Mouse (Mus musculus): ENCODE results near the gene Itpr2. TPM values are rescaled to one million over a fixed set of nuclear protein-coding genes. Genes with fewer than 3 reads are reported as not detected.
A peak's percentile ranks its signal among the peaks of the same experiment; 100 is the strongest.

Gene Itpr2
- total RNA-seq, 2 experiments from 2014 or later = 12.3 to 15.4 TPM

GRCm38 (mm10) chr6:146082476-146082875 is 419.5 kb downstream of the Itpr2 start:
- no peak for TF ChIP-seq CTCF (IDR thresholded peaks at IDR 0.05)
- intact Hi-C loops (cut with DNase I) = no loop called here
- DNase-seq (ENCODE audit: extremely low spot score in 1 of 2, low spot score in 2 of 2) = no peak
- no peak overlapping the region for H3K4me3 ChIP-seq
- H3K27ac ChIP-seq = no peak overlapping the region

GRCm38 (mm10) chr6:146081578-146081977 is 420.4 kb downstream of the Itpr2 start:
- H3K4me3 ChIP-seq = no peak overlapping the region
- intact Hi-C loops (cut with DNase I) = no loop called here
- no peak overlapping the region for H3K27ac ChIP-seq
- TF ChIP-seq CTCF (IDR thresholded peaks at IDR 0.05) = no peak
- no peak for DNase-seq (ENCODE audit: extremely low spot score in 1 of 2, low spot score in 2 of 2)

- no peak for DNase-seq (ENCODE audit: extremely low spot score in 1 of 2, low spot score in 2 of 2)
- no peak overlapping the region for H3K4me3 ChIP-seq
- intact Hi-C loops (cut with DNase I) = no loop called here
- no peak overlapping the region for H3K27ac ChIP-seq
- TF ChIP-seq CTCF (IDR thresholded peaks at IDR 0.05) = no peak
Measured at GRCm38 (mm10) chr6:146080546-146081512, 421.2 kb downstream of the Itpr2 start.

GRCm38 (mm10) chr6:146079734-146080443 is 422.1 kb downstream of the Itpr2 start:
- Histone ChIP-seq H3K4me3 (no peak overlapping the region), H3K27ac (no peak overlapping the region)
- no peak for DNase-seq (ENCODE audit: extremely low spot score in 1 of 2, low spot score in 2 of 2)
- intact Hi-C loops (cut with DNase I) = no loop called here
- no peak for TF ChIP-seq CTCF (IDR thresholded peaks at IDR 0.05)

- H3K4me3 ChIP-seq = no peak overlapping the region
- intact Hi-C loops (cut with DNase I) = no loop called here
- peak; percentile 65 to 75 for DNase-seq (ENCODE audit: extremely low spot score in 1 of 2, low spot score in 2 of 2)
- H3K27ac ChIP-seq = no peak overlapping the region
- TF ChIP-seq CTCF (IDR thresholded peaks at IDR 0.05) = peak; percentile 73
Measured at GRCm38 (mm10) chr6:146079261-146079660, 422.8 kb downstream of the Itpr2 start.

GRCm38 (mm10) chr6:146078136-146078535 is 423.9 kb downstream of the Itpr2 start:
- DNase-seq (ENCODE audit: extremely low spot score in 1 of 2, low spot score in 2 of 2) = no peak
- intact Hi-C loops (cut with DNase I) = no loop called here
- no peak overlapping the region for H3K27ac ChIP-seq
- H3K4me3 ChIP-seq = no peak overlapping the region
- no peak for TF ChIP-seq CTCF (IDR thresholded peaks at IDR 0.05)

GRCm38 (mm10) chr6:146077124-146077889 is 424.7 kb downstream of the Itpr2 start:
- Histone ChIP-seq H3K4me3 (no peak overlapping the region), H3K27ac (no peak overlapping the region)

GRCm38 (mm10) chr6:146072842-146073241 is 429.2 kb downstream of the Itpr2 start:
- no peak for DNase-seq (ENCODE audit: extremely low spot score in 1 of 2, low spot score in 2 of 2)
- no peak overlapping the region for H3K27ac ChIP-seq

More at GRCm38 (mm10) chr6:146077124-146077889, 424.7 kb downstream of the Itpr2 start:
- peak; percentile 41 for TF ChIP-seq CTCF (IDR thresholded peaks at IDR 0.05)
- intact Hi-C loops (cut with DNase I) = no loop called here
- DNase-seq (ENCODE audit: extremely low spot score in 1 of 2, low spot score in 2 of 2) = no peak

GRCm38 (mm10) chr6:146071883-146072282 is 430.1 kb downstream of the Itpr2 start:
- no peak overlapping the region for H3K27ac ChIP-seq
- intact Hi-C loops (cut with DNase I) = no loop called here
- DNase-seq (ENCODE audit: extremely low spot score in 1 of 2, low spot score in 2 of 2) = no peak
- no peak for TF ChIP-seq CTCF (IDR thresholded peaks at IDR 0.05)
- H3K4me3 ChIP-seq = no peak overlapping the region

More at GRCm38 (mm10) chr6:146072842-146073241, 429.2 kb downstream of the Itpr2 start:
- intact Hi-C loops (cut with DNase I) = no loop called here
- H3K4me3 ChIP-seq = no peak overlapping the region
- no peak for TF ChIP-seq CTCF (IDR thresholded peaks at IDR 0.05)

Other genes starting within 250 kb of the Itpr2 start
- gene Fgfr1op2, start 75.0 kb upstream of the Itpr2 start, total RNA-seq (2021) = 100 to 1,000 TPM in 1 of 2 experiments, 10 to 100 TPM in 1; 98.6 to 108 TPM
- 10 to 100 TPM; 38.4 to 38.6 TPM for gene Ints13, start 75.6 kb upstream of the Itpr2 start, total RNA-seq (2021)
- 10 to 100 TPM; 44.1 to 44.8 TPM for gene Med21, start 140.3 kb upstream of the Itpr2 start, total RNA-seq (2021)
- 10 to 100 TPM; 26.4 to 27.4 TPM for gene Tm7sf3, start 140.6 kb upstream of the Itpr2 start, total RNA-seq (2021)
- 10 to 100 TPM; 25.7 to 26.3 TPM for gene Stk38l, start 222.8 kb upstream of the Itpr2 start, total RNA-seq (2021)

All from left cerebral cortex, adult 2 months (tissue).